Mouse (Mus musculus) forebrain, embryonic 15.5 days (tissue): Measurements from ENCODE around the gene Pkd1l1. TPM values are rescaled to one million over a fixed set of nuclear protein-coding genes. Genes with fewer than 3 reads are reported as not detected.

ENCODE experiments used
- ATAC-seq: fragments of 200-750 bp; cut with Nextera tagmentation; replicated peaks from 2 replicates; pipeline ENCODE4 v1.8.0; 2017; ENCODE audit warnings: mild to moderate bottlenecking, moderate TSS enrichment, moderate library complexity
- H3K27ac ChIP-seq: fragments of 300-500 bp; sonication (generic); replicated peaks from 2 replicates; pipeline ENCODE4 v1.5.1; 2015; ENCODE audit warnings: mild to moderate bottlenecking, inconsistent platforms
- H3K27me3 ChIP-seq: fragments of 300-500 bp; sonication (generic); 2 replicates; pipeline ENCODE4 v1.6.1; 2015; ENCODE audit warnings: inconsistent platforms
- H3K36me3 ChIP-seq: fragments of 300-500 bp; sonication (generic); 2 replicates; pipeline ENCODE4 v1.6.1; 2015; ENCODE audit warnings: mild to moderate bottlenecking, inconsistent platforms
- H3K4me1 ChIP-seq: fragments of 300-500 bp; sonication (generic); 2 replicates; pipeline ENCODE4 v1.6.1; 2015; ENCODE audit warnings: inconsistent platforms
- H3K4me2 ChIP-seq: fragments of 300-500 bp; sonication (generic); replicated peaks from 2 replicates; pipeline ENCODE4 v1.6.1; 2015; ENCODE audit warnings: mild to moderate bottlenecking, inconsistent platforms
- H3K4me3 ChIP-seq: fragments of 300-500 bp; sonication (generic); 2 replicates; pipeline ENCODE4 v1.5.1; 2015; ENCODE audit warnings: mild to moderate bottlenecking, inconsistent platforms
- H3K9ac ChIP-seq: fragments of 300-500 bp; sonication (generic); replicated peaks from 2 replicates; pipeline ENCODE4 v1.6.1; 2015; ENCODE audit warnings: mild to moderate bottlenecking, inconsistent platforms
- H3K9me3 ChIP-seq: fragments of 300-500 bp; sonication (generic); 2 replicates; pipeline ENCODE4 v1.6.1; 2016; ENCODE audit warnings: inconsistent platforms
- WGBS: fragments of 180-500 bp; shearing (Covaris S2); methylation state at CpG from one replicate; pipeline ENCODE4 v1.1.7; 2015; ENCODE audit warnings: mixed read lengths; 5-methylcytosine and 5-hydroxymethylcytosine counted together
- polyA plus RNA-seq: library from polyadenylated mRNA; unstranded; fragments of >200 nt; fragmentation: Nextera tagmentation; extraction: Ambion mirVana; gene quantifications from 2 replicates; pipeline ENCODE4 v1.2.1, GENCODE M21; 2015

Pkd1l1 gene
- 0.27 and 0.31 TPM in 2 replicates for polyA plus RNA-seq

DNA sequence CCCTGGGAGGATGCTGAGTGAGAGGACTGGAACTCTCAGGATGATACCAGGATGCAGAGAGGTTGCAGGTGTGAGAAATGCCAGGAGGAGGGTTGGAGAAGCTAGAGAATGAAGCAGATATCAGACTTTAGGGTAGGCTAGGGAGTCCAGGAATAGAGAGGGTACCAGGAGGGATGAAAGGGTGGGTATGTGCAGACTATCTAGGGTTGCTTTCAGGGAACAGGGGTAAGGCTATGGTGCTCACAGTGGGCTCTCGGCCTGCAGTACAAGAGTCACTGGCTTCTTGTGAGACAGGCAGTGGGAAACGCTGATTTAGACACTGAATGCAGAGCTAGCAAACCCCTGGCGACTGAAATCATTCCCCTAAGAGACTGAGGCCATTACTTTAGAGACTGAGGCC lies at the start of gene Pkd1l1:
Pkd1l1 (minus strand) TSS at position 101 of the 400 bp plus-strand sequence.
- no peak for ATAC-seq
- no peak within 1 kb of the TSS for H3K27ac ChIP-seq
- no peak within 1 kb of the TSS for H3K9ac ChIP-seq
- H3K4me3 ChIP-seq = no peak within 1 kb of the TSS
- H3K36me3 ChIP-seq = no peaks in the 10 kb centered on the region
- no peaks in the 10 kb centered on the region for H3K9me3 ChIP-seq
- H3K27me3 ChIP-seq = no peaks in the 10 kb centered on the region
- no peaks in the 10 kb centered on the region for H3K4me1 ChIP-seq
- H3K4me2 ChIP-seq = no peak within 1 kb of the TSS
- 43% methylated on average over 3 of the region's 3 CpGs for WGBS

DNA sequence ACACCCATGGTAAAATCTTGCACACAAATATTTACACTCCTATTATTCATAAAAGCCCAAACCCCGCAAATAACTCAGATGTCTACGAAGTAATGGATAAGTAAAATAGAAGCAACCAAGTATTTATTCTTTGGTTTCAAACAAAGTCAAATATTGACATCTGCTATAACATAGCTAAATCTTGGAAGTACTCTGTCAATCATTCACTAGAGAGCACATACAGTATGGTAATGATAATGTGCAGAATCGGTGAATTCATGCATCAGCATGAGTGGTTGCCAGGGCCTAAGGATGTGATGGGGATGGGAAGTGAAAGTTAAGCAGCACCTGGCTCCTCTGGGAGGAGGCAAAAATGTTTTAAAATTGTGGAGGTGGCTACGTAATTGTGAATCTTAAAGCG lies 47.1 kb upstream of the Pkd1l1 start:
- Histone ChIP-seq H3K4me1 (no peaks in the 10 kb centered on the region), H3K4me2 (no peak overlapping the region), H3K4me3 (no peak overlapping the region), H3K9ac (no peak overlapping the region), H3K9me3 (no peaks in the 10 kb centered on the region), H3K36me3 (no peaks in the 10 kb centered on the region), H3K27me3 (no peaks in the 10 kb centered on the region), H3K27ac (no peak overlapping the region)
- no peak for ATAC-seq
- WGBS = 93% methylated on average over 5 of the region's 5 CpGs

DNA sequence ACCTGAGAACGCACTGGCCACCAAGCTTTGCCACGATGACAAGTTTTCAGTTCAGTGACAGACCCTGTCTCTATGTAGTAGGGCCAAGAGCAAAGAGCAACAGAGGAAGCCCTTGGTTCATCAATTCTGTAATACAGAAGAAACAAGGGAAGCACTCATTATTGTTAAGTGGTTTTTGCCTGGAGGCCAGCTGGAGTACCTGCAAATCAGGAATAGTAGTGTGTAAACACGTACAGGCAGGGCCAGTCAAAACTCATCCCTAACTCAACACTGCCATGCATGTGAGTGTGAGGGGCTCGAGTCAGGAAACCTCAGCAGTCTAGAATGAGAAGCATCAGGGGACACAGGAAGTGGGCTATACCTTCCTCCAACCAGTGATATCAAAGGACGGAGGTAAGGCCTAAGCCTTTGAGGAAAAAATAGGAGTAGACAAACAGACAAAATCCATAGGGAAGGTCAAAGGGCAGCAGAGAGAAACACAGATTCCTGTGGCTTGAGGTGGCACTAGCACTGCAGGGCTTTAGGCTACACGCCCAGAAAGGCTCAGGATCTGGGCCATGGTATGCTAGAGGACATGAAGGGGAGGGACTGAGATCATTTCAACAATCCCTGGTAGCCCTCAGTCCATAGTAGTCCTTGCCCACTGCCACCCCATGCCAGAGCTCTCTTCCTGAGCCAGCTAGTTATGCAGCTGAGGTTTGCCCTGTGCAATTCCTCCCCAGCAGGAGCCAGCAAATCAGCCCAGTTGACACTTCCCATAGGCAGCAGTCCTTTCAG lies 45.6 kb upstream of the Pkd1l1 start:
- ATAC-seq = no peak
- Histone ChIP-seq H3K36me3 (no peaks in the 10 kb centered on the region), H3K9ac (no peak overlapping the region), H3K9me3 (no peaks in the 10 kb centered on the region), H3K27ac (no peak overlapping the region), H3K27me3 (no peaks in the 10 kb centered on the region), H3K4me2 (no peak overlapping the region), H3K4me1 (no peaks in the 10 kb centered on the region), H3K4me3 (no peak overlapping the region)
- 83% methylated on average over 6 of the region's 6 CpGs for WGBS

DNA sequence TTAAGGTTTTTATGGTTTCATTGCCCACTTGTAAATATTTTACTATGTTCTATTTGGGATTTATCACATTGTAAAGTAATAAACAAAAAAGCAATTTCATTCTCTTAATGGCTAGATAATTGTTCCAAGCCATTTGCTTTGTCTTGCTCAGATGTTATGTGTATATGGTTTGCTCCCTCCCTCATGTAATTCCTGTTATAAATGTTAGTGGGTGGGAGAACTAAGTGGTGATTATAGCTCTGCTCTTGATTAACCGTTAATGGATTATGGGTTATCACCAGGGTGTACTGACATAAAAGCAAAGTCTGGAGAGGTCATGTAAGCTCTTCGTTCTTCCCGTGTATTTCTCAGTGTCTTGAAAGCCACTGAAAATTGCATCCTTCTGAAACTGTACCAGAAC lies 41.7 kb upstream of the Pkd1l1 start:
- Histone ChIP-seq H3K4me2 (no peak overlapping the region), H3K4me3 (no peak overlapping the region), H3K9me3 (no peaks in the 10 kb centered on the region), H3K27me3 (no peaks in the 10 kb centered on the region), H3K4me1 (peaks cover 8% of the 10 kb centered on the region), H3K27ac (no peak overlapping the region), H3K9ac (no peak overlapping the region), H3K36me3 (no peaks in the 10 kb centered on the region)
- 86% methylated on average over 3 of the region's 3 CpGs for WGBS
- no peak for ATAC-seq

DNA sequence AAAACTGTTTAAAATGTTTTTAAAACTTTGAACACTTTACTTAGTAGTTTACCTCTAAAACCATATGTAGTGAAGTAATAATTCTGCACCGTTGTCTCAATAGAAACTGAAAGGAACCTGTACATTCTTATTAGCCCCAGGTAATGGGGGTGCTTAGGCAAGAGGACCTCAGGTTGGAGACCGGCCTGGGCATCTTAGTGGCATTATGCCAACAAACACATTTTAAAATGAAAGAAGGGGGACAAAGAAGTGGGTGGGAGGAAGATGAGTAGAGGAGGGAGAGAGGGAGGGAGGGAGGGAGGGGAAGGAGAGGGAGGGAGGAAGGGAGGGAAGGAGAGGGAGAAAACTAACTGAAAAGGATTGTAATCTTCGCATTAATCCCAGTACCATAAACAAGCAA lies 38.3 kb upstream of the Pkd1l1 start:
- Histone ChIP-seq H3K36me3 (no peaks in the 10 kb centered on the region), H3K4me2 (peak overlapping the region; percentile 62), H3K9me3 (no peaks in the 10 kb centered on the region), H3K27me3 (no peaks in the 10 kb centered on the region), H3K27ac (no peak overlapping the region), H3K4me1 (peaks cover 11% of the 10 kb centered on the region), H3K4me3 (peak overlapping the region; percentile 71), H3K9ac (peak overlapping the region; percentile 67; the same call in 1 of the 2 replicates)
- peak; percentile 33; the same call in 1 of the 2 replicates for ATAC-seq
- WGBS = 2% methylated on average over 3 of the region's 3 CpGs

DNA sequence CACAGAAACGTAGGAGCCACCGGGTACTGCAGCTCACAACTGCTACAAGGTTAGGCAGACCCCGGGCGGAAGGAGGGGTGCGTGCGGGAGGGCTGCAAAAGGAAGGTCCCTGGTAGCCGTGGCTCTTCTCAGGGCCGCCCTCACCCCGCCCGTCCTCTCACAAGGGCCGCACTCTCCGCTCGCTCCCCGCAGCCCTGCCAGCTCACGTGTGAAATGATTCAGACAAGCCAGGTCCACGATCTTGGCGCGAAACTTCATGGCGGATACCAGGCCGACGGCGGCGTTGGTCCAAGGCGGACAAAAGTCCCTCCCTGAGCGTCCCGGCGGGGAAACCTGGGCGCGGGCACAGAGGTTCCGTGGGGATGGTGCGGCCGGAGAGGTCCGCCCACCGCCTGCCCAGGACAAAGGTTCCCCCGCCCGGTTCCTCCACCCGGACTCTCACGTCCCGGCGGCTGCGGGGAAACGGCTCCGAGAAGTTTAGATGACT lies 37.8 kb upstream of the Pkd1l1 start, which contains the start of gene Hus1:
Hus1 (minus strand) TSS at position 339 of the 487 bp plus-strand sequence.
- H3K27ac ChIP-seq = peak within 1 kb of the TSS; percentile 70
- peaks cover 11% of the 10 kb centered on the region for H3K4me1 ChIP-seq
- under 1% methylated on average over 43 of the region's 43 CpGs for WGBS
- H3K36me3 ChIP-seq = no peaks in the 10 kb centered on the region
- peak within 1 kb of the TSS; percentile 71 for H3K4me3 ChIP-seq
- H3K9ac ChIP-seq = peak within 1 kb of the TSS; percentile 67
- peak within 1 kb of the TSS; percentile 62 for H3K4me2 ChIP-seq
- no peaks in the 10 kb centered on the region for H3K9me3 ChIP-seq
- peak; percentile 96 for ATAC-seq
- H3K27me3 ChIP-seq = no peaks in the 10 kb centered on the region

DNA sequence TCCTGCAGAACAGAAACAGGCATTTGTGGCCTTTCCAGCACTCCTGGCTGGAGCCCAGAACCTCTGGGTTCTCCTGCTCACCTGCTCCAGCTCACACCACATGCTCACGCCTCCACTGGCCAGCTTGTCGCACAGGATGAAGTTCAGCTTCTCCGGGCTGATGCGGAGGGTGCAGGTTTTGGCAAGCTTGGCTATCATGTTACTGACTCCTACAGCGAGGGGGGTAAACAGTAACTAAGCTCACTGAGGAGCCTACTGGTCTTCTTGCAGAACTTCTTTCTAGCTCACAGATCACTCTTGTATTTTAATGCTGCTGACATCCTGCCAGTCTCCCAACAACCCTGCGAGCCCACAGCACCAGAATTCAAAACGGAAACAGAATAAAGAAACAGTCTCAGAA lies 37.4 kb upstream of the Pkd1l1 start:
- H3K9ac ChIP-seq = peak overlapping the region; percentile 67
- 0% methylated on average over 7 of the region's 7 CpGs for WGBS
- peaks cover 4% of the 10 kb centered on the region; the same call in 1 of the 2 replicates for H3K36me3 ChIP-seq
- H3K4me2 ChIP-seq = peak overlapping the region; percentile 62
- H3K9me3 ChIP-seq = no peaks in the 10 kb centered on the region
- peak overlapping the region; percentile 70 for H3K27ac ChIP-seq
- H3K4me1 ChIP-seq = peaks cover 11% of the 10 kb centered on the region
- H3K27me3 ChIP-seq = no peaks in the 10 kb centered on the region
- peak overlapping the region; percentile 71 for H3K4me3 ChIP-seq
- peak; percentile 57 for ATAC-seq

DNA sequence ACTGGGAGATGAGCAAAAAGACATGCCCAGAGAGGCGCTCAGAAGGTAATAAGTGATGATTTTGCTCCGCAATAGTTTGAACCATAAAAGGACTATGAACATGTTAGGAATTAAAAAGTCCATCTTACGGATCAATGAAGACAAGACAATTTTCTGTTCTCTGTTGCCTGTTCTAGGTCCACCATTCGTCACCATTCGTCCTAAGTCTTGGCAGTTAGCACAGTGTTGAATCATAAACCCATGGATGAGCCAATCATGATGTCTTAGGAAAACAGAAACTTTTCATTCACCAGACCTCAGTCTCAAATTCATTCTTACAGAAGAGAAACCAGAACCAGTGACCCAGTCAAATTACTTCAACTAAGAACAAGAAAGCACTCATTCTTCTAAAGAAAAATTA lies 35.7 kb upstream of the Pkd1l1 start:
- 93% methylated on average over 5 of the region's 5 CpGs for WGBS
- Histone ChIP-seq H3K9me3 (no peaks in the 10 kb centered on the region), H3K4me2 (no peak overlapping the region), H3K4me3 (no peak overlapping the region), H3K36me3 (peaks cover 15% of the 10 kb centered on the region; the same call in 1 of the 2 replicates), H3K27me3 (no peaks in the 10 kb centered on the region), H3K9ac (no peak overlapping the region), H3K27ac (no peak overlapping the region), H3K4me1 (peaks cover 11% of the 10 kb centered on the region)
- no peak for ATAC-seq

DNA sequence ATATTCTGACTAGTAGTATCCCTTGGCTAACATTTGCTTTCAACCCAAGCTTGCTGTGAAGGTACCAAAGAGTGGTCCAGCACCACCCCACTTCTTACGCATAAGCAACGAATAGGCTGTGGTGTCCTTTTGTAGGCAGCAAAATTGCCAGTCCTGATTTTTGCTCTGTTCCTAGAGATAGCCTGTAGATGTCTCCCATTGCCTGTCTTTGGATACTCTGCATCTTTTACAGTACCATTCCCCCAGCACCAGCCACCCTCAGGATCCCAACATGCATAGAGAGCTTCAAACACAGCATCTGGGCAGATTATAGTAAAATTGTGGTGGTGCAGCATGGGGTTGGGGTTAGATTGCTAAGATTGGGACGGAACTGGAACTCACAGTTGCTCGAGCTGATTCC lies 15.0 kb upstream of the Pkd1l1 start:
- Histone ChIP-seq H3K4me3 (no peak overlapping the region), H3K9me3 (no peaks in the 10 kb centered on the region), H3K4me2 (no peak overlapping the region), H3K36me3 (peaks cover 2% of the 10 kb centered on the region; the same call in 1 of the 2 replicates), H3K4me1 (no peaks in the 10 kb centered on the region), H3K27me3 (no peaks in the 10 kb centered on the region), H3K27ac (no peak overlapping the region), H3K9ac (no peak overlapping the region)
- WGBS = 71% methylated on average over 4 of the region's 4 CpGs
- ATAC-seq = no peak

DNA sequence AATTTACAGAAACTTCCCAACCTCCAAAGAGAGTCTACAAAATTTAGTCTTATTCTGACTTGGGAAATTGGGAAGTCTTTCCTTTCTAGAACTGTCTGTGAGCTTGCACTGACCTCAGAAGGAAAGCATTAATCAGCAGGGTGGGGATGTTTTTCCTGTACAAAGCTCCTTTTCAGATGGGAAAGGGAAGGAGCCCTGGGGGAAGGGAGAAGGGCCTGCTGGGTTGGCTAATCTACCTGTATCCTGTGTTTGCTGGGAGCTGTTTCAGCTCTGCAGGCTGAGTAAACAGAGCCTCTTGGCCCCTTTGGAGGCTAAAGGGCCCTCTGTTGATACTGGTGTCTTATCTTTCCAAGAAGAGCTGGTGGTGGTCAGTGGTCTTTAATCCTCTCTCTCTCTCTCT lies 13.0 kb upstream of the Pkd1l1 start:
- no peak overlapping the region for H3K4me3 ChIP-seq
- H3K9ac ChIP-seq = no peak overlapping the region
- no peak overlapping the region for H3K27ac ChIP-seq
- H3K27me3 ChIP-seq = no peaks in the 10 kb centered on the region
- H3K9me3 ChIP-seq = no peaks in the 10 kb centered on the region
- H3K4me2 ChIP-seq = no peak overlapping the region
- H3K4me1 ChIP-seq = no peaks in the 10 kb centered on the region
- peaks cover 2% of the 10 kb centered on the region; the same call in 1 of the 2 replicates for H3K36me3 ChIP-seq
- no peak for ATAC-seq

DNA sequence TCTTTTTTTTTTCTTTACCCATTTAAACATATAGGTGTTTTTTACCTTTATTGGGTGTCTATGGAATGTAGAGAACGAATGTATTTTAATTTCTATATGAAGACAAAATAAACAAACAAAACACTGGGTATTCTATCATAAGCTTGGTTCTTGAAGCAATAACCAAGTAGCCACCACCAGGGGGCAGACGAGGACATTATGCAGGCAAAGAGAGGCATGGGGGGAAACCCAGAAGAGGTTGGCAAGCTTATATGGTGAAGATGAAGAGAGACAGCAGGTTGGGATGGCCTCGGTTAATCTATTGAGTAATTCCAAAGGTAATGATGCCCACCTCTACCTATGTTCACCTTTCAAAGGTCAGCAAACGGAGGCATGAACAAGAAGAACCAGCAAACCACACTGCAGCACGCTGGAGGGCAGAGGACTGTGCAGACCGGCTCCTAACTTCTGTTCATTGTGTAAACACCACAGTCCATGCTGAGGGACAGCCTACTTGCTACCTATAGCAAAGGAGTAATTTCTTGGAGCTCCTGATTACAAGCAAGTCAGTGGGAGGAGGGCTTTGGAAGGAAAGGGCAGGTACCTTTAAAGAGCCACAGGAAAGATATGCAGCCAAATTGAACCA lies 10.3 kb upstream of the Pkd1l1 start:
- H3K4me2 ChIP-seq = no peak overlapping the region
- 44% methylated on average over 6 of the region's 6 CpGs for WGBS
- H3K4me1 ChIP-seq = no peaks in the 10 kb centered on the region
- H3K27ac ChIP-seq = no peak overlapping the region
- peak; percentile 69 for ATAC-seq
- H3K9ac ChIP-seq = no peak overlapping the region
- no peaks in the 10 kb centered on the region for H3K9me3 ChIP-seq
- H3K27me3 ChIP-seq = no peaks in the 10 kb centered on the region
- no peak overlapping the region for H3K4me3 ChIP-seq
- no peaks in the 10 kb centered on the region for H3K36me3 ChIP-seq

DNA sequence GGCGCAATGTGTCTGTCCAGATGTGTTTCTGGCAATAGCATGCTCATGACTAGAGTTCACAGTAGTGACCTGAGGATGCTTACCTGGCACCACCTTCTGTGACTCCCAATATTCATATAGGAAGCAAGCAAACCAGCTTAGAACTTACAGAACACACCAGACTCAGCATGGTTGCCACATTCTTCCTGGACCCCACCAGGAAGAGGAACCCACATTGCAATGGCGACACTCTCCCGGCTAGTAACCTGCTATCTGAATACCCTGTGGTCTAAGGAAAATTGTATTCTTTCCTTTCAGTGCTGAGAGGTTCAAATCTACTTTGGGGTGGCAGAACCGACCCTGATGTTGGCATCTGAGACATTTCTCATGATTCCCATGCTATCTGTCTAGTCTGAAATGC lies 5.1 kb upstream of the Pkd1l1 start:
- no peak for ATAC-seq
- no peak overlapping the region for H3K4me2 ChIP-seq
- H3K9ac ChIP-seq = no peak overlapping the region
- H3K27ac ChIP-seq = no peak overlapping the region
- H3K4me1 ChIP-seq = no peaks in the 10 kb centered on the region
- no peaks in the 10 kb centered on the region for H3K9me3 ChIP-seq
- no peak overlapping the region for H3K4me3 ChIP-seq
- H3K27me3 ChIP-seq = no peaks in the 10 kb centered on the region
- no peaks in the 10 kb centered on the region for H3K36me3 ChIP-seq
- 90% methylated on average over 4 of the region's 4 CpGs for WGBS
